Mouse (Mus musculus) liver, postnatal 0 days (tissue): Measurements from ENCODE around the gene Map4k1.

Source experiments
- CTCF ChIP-seq: sonication (generic); IDR thresholded peaks from 2 replicates; pipeline ENCODE4 v1.5.1; 2016; ENCODE audit warnings: antibody characterized with exemption, low read depth
- EP300 ChIP-seq: IDR thresholded peaks from 2 replicates; pipeline ENCODE4 v1.6.1; 2016; ENCODE audit warnings: antibody characterized with exemption, low read depth, mild to moderate bottlenecking

DNA sequence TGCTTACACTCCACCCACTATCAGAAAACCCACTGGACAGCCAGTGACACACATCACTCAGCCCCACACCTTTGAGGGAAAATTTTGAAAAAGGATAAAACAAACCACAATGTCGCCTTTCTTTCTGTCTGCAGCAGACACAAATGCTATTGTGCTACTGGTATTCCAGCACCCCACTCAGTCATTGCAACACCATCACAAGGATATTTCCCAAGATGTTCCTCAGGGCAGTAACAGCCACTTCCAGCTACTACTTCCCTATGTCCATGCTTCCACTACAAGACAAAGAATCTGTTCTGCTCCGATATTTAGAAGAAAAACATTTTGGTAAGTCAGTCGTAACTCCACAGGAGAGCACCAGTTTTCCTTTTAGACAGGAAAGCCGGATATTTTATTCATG is 27.1 kb upstream of the Map4k1 start:
- TF ChIP-seq EP300 (no peak), CTCF (no peak)
